Mouse (Mus musculus) natural killer cell, adult 2 months (primary cell): ENCODE measurements around the gene Cldn34b1.
"Not testable (repeated sequence)": the region's sequence is repeated elsewhere in the genome, so short reads cannot be mapped to it uniquely, and the experiment has no call there.

ENCODE experiments used
- DNase-seq, 2 experiments: peaks; one replicate each; pipeline ENCODE4 v3.0.0; 2022; ENCODE audit warnings: low spot score in 2 of 2

The Cldn34b1 gene

DNA sequence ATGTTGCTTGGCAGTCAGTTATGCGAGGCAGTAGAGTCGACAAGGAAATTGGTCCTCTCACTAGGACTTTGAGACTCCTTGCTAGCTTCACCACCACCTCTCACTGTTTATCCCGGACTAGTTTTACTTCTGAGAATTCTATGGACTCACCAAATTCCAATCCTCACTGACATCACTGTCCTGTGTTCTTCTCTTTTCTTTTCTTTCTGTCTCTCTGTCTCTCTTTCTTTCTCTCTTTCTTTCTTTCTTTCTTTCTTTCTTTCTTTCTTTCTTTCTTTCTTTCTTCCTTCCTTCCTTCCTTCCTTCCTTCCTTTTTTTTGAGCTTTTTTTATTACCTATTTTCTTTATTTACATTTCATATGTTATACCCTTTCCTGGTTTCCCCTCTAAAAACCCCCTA is at the start of gene Cldn34b1:
Cldn34b1 (minus strand) TSS at position 101 of the 400 bp plus-strand sequence.
- DNase-seq, result not testable (repeated sequence)

DNA sequence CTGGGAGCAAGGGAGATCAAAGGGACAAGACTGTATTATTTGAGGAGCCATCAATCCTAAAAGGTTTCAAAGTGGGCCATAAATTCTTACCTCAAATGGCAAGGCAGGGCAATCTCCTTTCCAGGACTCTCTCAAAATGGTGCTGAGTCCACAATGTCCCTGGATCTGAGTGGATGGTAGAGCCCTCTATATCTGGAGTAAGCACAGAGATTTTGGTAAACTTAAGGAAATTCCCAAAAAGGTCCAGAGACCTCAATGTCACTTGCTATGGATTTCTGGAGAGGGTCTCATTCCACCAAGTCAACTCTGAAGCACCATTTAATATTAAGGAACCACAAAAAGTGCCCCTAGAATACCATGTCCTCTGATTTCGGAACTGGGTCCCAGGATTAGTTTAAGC is 45.8 kb upstream of the Cldn34b1 start, which contains the start of gene Magea6:
Magea6 (minus strand) TSS at position 101 of the 400 bp plus-strand sequence.
- not testable (repeated sequence) for DNase-seq
